Mouse (Mus musculus) cerebellum, adult 9-11 months (tissue): ENCODE measurements around the gene Gm7792.
"Not testable (repeated sequence)": the region's sequence is repeated elsewhere in the genome, so short reads cannot be mapped to it uniquely, and the experiment has no call there.

Experiments used
- DNase-seq: peaks from one replicate; pipeline ENCODE4 v3.0.0; 2022

Gm7792 gene

DNA sequence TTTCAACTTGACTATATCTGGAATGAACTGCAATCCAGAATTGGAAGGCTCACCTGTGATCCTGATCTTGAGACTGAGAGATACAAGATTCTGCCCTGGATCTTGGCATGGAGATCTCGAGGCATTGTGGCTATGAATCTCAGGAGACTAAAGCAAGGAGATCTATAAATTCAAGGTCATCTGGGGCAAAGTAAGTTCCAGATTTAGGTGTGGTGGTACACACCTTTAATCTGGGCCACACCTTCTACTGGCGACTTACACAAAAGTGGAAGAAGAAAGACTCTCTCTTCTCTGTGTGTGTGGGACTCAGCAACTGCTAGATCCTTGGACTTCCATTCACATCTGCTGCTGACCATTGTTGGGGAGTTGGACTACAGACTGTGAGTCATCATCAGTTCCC is at the start of gene Gm7792:
TSS of gene Gm7792 (plus strand) at position 301 of the 400 bp plus-strand sequence.
- not testable (repeated sequence) for DNase-seq
